Mouse (Mus musculus) right cerebral cortex, postnatal 36 days (tissue): Measurements from ENCODE around the gene Cbx4.

ENCODE experiments used
- DNase-seq, 2 experiments: peaks; one replicate each; pipeline ENCODE4 v3.0.0; 2022; ENCODE audit warnings: low spot score in 2 of 2, mixed read lengths in 1 of 2

Gene Cbx4

GRCm38 (mm10) chr11:119085279-119086062 lies 550 bp downstream of the Cbx4 start:
- peak; percentile 69 to 74 for DNase-seq

GRCm38 (mm10) chr11:119084446-119085278 lies 1.4 kb downstream of the Cbx4 start:
- DNase-seq = no peak

- DNase-seq = no peak
These were observed 2.1 kb downstream of the Cbx4 start for GRCm38 (mm10) chr11:119083724-119084445.

- no peak for DNase-seq
These were observed 3.1 kb downstream of the Cbx4 start for GRCm38 (mm10) chr11:119082638-119083599.

GRCm38 (mm10) chr11:119081839-119082637 lies 4.0 kb downstream of the Cbx4 start:
- no peak for DNase-seq

- DNase-seq = no peak
These were observed 4.7 kb downstream of the Cbx4 start for GRCm38 (mm10) chr11:119081148-119081838.

GRCm38 (mm10) chr11:119080461-119081147 lies 5.4 kb downstream of the Cbx4 start:
- no peak for DNase-seq

- no peak for DNase-seq
These were observed 6.6 kb downstream of the Cbx4 start for GRCm38 (mm10) chr11:119079445-119079837.

- DNase-seq = no peak
These were observed 7.2 kb downstream of the Cbx4 start for GRCm38 (mm10) chr11:119078691-119079444.

- no peak for DNase-seq
These were observed 8.3 kb downstream of the Cbx4 start for GRCm38 (mm10) chr11:119077755-119078154.

- no peak for DNase-seq
These were observed 10.2 kb downstream of the Cbx4 start for GRCm38 (mm10) chr11:119075805-119076204.

GRCm38 (mm10) chr11:119073876-119074433 lies 12.1 kb downstream of the Cbx4 start:
- no peak for DNase-seq

GRCm38 (mm10) chr11:119072986-119073385 lies 13.0 kb downstream of the Cbx4 start:
- no peak for DNase-seq

GRCm38 (mm10) chr11:119072239-119072638 lies 13.8 kb downstream of the Cbx4 start:
- DNase-seq = no peak

- no peak for DNase-seq
These were observed 19.2 kb downstream of the Cbx4 start for GRCm38 (mm10) chr11:119066841-119067240.

- DNase-seq = no peak
These were observed 26.8 kb downstream of the Cbx4 start for GRCm38 (mm10) chr11:119059256-119059655.

- DNase-seq = no peak
These were observed 27.7 kb downstream of the Cbx4 start for GRCm38 (mm10) chr11:119058041-119058995.
